Mouse (Mus musculus) hindbrain, embryonic 14.5 days (tissue): Measurements from ENCODE around the gene Gucy2g. TPM values are rescaled to one million over a fixed set of nuclear protein-coding genes. Genes with fewer than 3 reads are reported as not detected.

Source experiments
- ATAC-seq: fragments of 200-750 bp; cut with Nextera tagmentation; 2 replicates; pipeline ENCODE4 v1.8.0; 2017; ENCODE audit warnings: moderate number of reproducible peaks, mild to moderate bottlenecking, moderate TSS enrichment, moderate library complexity; ENCODE audit not compliant: low FRiP score
- DNase-seq: peaks from one replicate; pipeline ENCODE4 v3.0.0-alpha.2; 2015; ENCODE audit warnings: low spot score
- H3K27ac ChIP-seq: fragments of 300-500 bp; sonication (generic); 2 replicates; pipeline ENCODE4 v1.5.1; 2014; ENCODE audit warnings: mild to moderate bottlenecking, moderate library complexity
- H3K27me3 ChIP-seq: fragments of 300-500 bp; sonication (generic); 2 replicates; pipeline ENCODE4 v1.6.1; 2014; ENCODE audit warnings: mild to moderate bottlenecking, low read length, mixed read lengths; ENCODE audit not compliant: control insufficient read depth, insufficient read depth
- H3K36me3 ChIP-seq: fragments of 300-500 bp; sonication (generic); replicated peaks from 2 replicates; pipeline ENCODE4 v1.6.1; 2014; ENCODE audit not compliant: control insufficient read depth, insufficient read depth
- H3K4me1 ChIP-seq: fragments of 300-500 bp; sonication (generic); replicated peaks from 2 replicates; pipeline ENCODE4 v1.6.1; 2014; ENCODE audit warnings: antibody characterized with exemption, low read length, mixed read lengths; ENCODE audit not compliant: control insufficient read depth, insufficient read depth
- H3K4me2 ChIP-seq: fragments of 300-500 bp; sonication (generic); replicated peaks from 2 replicates; pipeline ENCODE4 v1.6.1; 2014; ENCODE audit warnings: mild to moderate bottlenecking, moderate library complexity
- H3K4me3 ChIP-seq: fragments of 300-500 bp; sonication (generic); replicated peaks from 2 replicates; pipeline ENCODE4 v1.5.1; 2014; ENCODE audit warnings: mild to moderate bottlenecking, low read length
- H3K9ac ChIP-seq: fragments of 300-500 bp; sonication (generic); 2 replicates; pipeline ENCODE4 v1.6.1; 2014
- H3K9me3 ChIP-seq: fragments of 300-500 bp; sonication (generic); 2 replicates; pipeline ENCODE4 v1.6.1; 2016; ENCODE audit warnings: low read length; ENCODE audit not compliant: control insufficient read depth
- WGBS: fragments of 180-500 bp; shearing (Covaris S2); extraction: QIAGEN DNeasy Blood & Tissue Kit; methylation state at CpG from one replicate; pipeline ENCODE4 v1.1.7; 2014; 5-methylcytosine and 5-hydroxymethylcytosine counted together
- polyA plus RNA-seq: library from polyadenylated mRNA; unstranded; fragments of >200 nt; fragmentation: Nextera tagmentation; extraction: Ambion mirVana; gene quantifications from 2 replicates; pipeline ENCODE4 v1.2.1, GENCODE M21; 2014

Gene Gucy2g
- polyA plus RNA-seq: 0.08 and 0.09 TPM in 2 replicates

- H3K4me1 ChIP-seq: no peaks in the 10 kb centered on the region
- H3K36me3 ChIP-seq: no peaks in the 10 kb centered on the region
- H3K9me3 ChIP-seq: no peaks in the 10 kb centered on the region
- ATAC-seq (no peak), DNase-seq (no peak)
- H3K4me3 ChIP-seq: no peak within 1 kb of the TSS
- 71% methylated on average over 6 of the region's 6 CpGs for WGBS
- no peak within 1 kb of the TSS for H3K27ac ChIP-seq
- H3K9ac ChIP-seq: no peak within 1 kb of the TSS
- H3K4me2 ChIP-seq: no peak within 1 kb of the TSS
- H3K27me3 ChIP-seq: no peaks in the 10 kb centered on the region
These were observed at the start of gene Gucy2g for GRCm38 (mm10) chr19:55241186-55241645. Gene Gucy2g, minus strand, starts transcription at chr19:55241236.

GRCm38 (mm10) chr19:55288974-55289373, 47.9 kb upstream of the Gucy2g start:
- Histone ChIP-seq H3K4me3 (no peak overlapping the region), H3K9ac (no peak overlapping the region), H3K4me1 (no peaks in the 10 kb centered on the region), H3K36me3 (peaks cover 14% of the 10 kb centered on the region; the same call in 1 of the 2 replicates), H3K27ac (no peak overlapping the region), H3K9me3 (no peaks in the 10 kb centered on the region), H3K4me2 (no peak overlapping the region), H3K27me3 (no peaks in the 10 kb centered on the region)
- ATAC-seq (no peak), DNase-seq (no peak)

GRCm38 (mm10) chr19:55286034-55286433, 45.0 kb upstream of the Gucy2g start:
- no peaks in the 10 kb centered on the region for H3K9me3 ChIP-seq
- ATAC-seq (no peak), DNase-seq (no peak)
- H3K27ac ChIP-seq: no peak overlapping the region
- no peak overlapping the region for H3K4me2 ChIP-seq
- H3K27me3 ChIP-seq: no peaks in the 10 kb centered on the region
- H3K4me1 ChIP-seq: no peaks in the 10 kb centered on the region
- peaks cover 14% of the 10 kb centered on the region; the same call in 1 of the 2 replicates for H3K36me3 ChIP-seq
- 95% methylated on average over 4 of the region's 4 CpGs for WGBS
- no peak overlapping the region for H3K4me3 ChIP-seq
- no peak overlapping the region for H3K9ac ChIP-seq

- Histone ChIP-seq H3K9me3 (no peaks in the 10 kb centered on the region), H3K27ac (no peak overlapping the region), H3K4me2 (no peak overlapping the region), H3K4me1 (no peaks in the 10 kb centered on the region), H3K36me3 (peaks cover 7% of the 10 kb centered on the region; the same call in 1 of the 2 replicates), H3K27me3 (no peaks in the 10 kb centered on the region), H3K9ac (no peak overlapping the region), H3K4me3 (no peak overlapping the region)
- no peak for ATAC-seq
- no peak for DNase-seq
- 94% methylated on average over 4 of the region's 4 CpGs for WGBS
These were observed 43.1 kb upstream of the Gucy2g start for GRCm38 (mm10) chr19:55284093-55284492.

- H3K9ac ChIP-seq: no peak overlapping the region
- ATAC-seq: no peak
- H3K4me3 ChIP-seq: no peak overlapping the region
- no peaks in the 10 kb centered on the region; the same call in 1 of the 2 replicates for H3K36me3 ChIP-seq
- DNase-seq: no peak
- no peaks in the 10 kb centered on the region for H3K27me3 ChIP-seq
- no peaks in the 10 kb centered on the region for H3K4me1 ChIP-seq
- WGBS: 88% methylated on average over 3 of the region's 3 CpGs
- no peak overlapping the region for H3K27ac ChIP-seq
- no peaks in the 10 kb centered on the region for H3K9me3 ChIP-seq
- H3K4me2 ChIP-seq: no peak overlapping the region
These were observed 35.7 kb upstream of the Gucy2g start for GRCm38 (mm10) chr19:55276770-55277169.

GRCm38 (mm10) chr19:55276100-55276499, 35.1 kb upstream of the Gucy2g start:
- WGBS: 86% methylated on average over 4 of the region's 4 CpGs
- no peak overlapping the region for H3K9ac ChIP-seq
- H3K4me1 ChIP-seq: no peaks in the 10 kb centered on the region
- no peak overlapping the region for H3K4me3 ChIP-seq
- H3K36me3 ChIP-seq: no peaks in the 10 kb centered on the region; the same call in 1 of the 2 replicates
- no peak overlapping the region for H3K4me2 ChIP-seq
- H3K9me3 ChIP-seq: no peaks in the 10 kb centered on the region
- DNase-seq (no peak), ATAC-seq (no peak)
- H3K27ac ChIP-seq: no peak overlapping the region
- H3K27me3 ChIP-seq: no peaks in the 10 kb centered on the region

- Histone ChIP-seq H3K9ac (no peak overlapping the region), H3K4me2 (no peak overlapping the region), H3K9me3 (no peaks in the 10 kb centered on the region), H3K27me3 (no peaks in the 10 kb centered on the region), H3K36me3 (no peaks in the 10 kb centered on the region), H3K4me1 (no peaks in the 10 kb centered on the region), H3K4me3 (no peak overlapping the region), H3K27ac (no peak overlapping the region)
- 90% methylated on average over 6 of the region's 6 CpGs for WGBS
- no peak for ATAC-seq
- no peak for DNase-seq
These were observed 32.3 kb upstream of the Gucy2g start for GRCm38 (mm10) chr19:55273340-55273739.

GRCm38 (mm10) chr19:55271448-55271847, 30.4 kb upstream of the Gucy2g start:
- H3K36me3 ChIP-seq: no peaks in the 10 kb centered on the region
- H3K4me2 ChIP-seq: no peak overlapping the region
- no peaks in the 10 kb centered on the region for H3K9me3 ChIP-seq
- WGBS: 23% methylated on average over 3 of the region's 3 CpGs
- no peak overlapping the region for H3K27ac ChIP-seq
- DNase-seq (no peak), ATAC-seq (no peak)
- no peaks in the 10 kb centered on the region for H3K4me1 ChIP-seq
- no peak overlapping the region for H3K9ac ChIP-seq
- no peak overlapping the region for H3K4me3 ChIP-seq
- H3K27me3 ChIP-seq: no peaks in the 10 kb centered on the region

- H3K27me3 ChIP-seq: no peaks in the 10 kb centered on the region
- no peaks in the 10 kb centered on the region for H3K4me1 ChIP-seq
- H3K27ac ChIP-seq: no peak overlapping the region
- DNase-seq: no peak
- no peak overlapping the region for H3K9ac ChIP-seq
- no peaks in the 10 kb centered on the region for H3K9me3 ChIP-seq
- no peak overlapping the region for H3K4me2 ChIP-seq
- H3K4me3 ChIP-seq: no peak overlapping the region
- 93% methylated on average over 5 of the region's 5 CpGs for WGBS
- no peaks in the 10 kb centered on the region for H3K36me3 ChIP-seq
- no peak for ATAC-seq
These were observed 28.0 kb upstream of the Gucy2g start for GRCm38 (mm10) chr19:55269051-55269450.

GRCm38 (mm10) chr19:55268150-55268549, 27.1 kb upstream of the Gucy2g start:
- Histone ChIP-seq H3K4me1 (no peaks in the 10 kb centered on the region), H3K27ac (no peak overlapping the region), H3K36me3 (no peaks in the 10 kb centered on the region), H3K9me3 (no peaks in the 10 kb centered on the region), H3K27me3 (no peaks in the 10 kb centered on the region), H3K9ac (no peak overlapping the region), H3K4me2 (no peak overlapping the region), H3K4me3 (no peak overlapping the region)
- DNase-seq: no peak
- WGBS: 68% methylated on average over 3 of the region's 3 CpGs
- no peak for ATAC-seq
